Mouse (Mus musculus) hindbrain, embryonic 16.5 days (tissue): ENCODE results near the gene I830077J02Rik. TPM values are rescaled to one million over a fixed set of nuclear protein-coding genes. Genes with fewer than 3 reads are reported as not detected.

Source experiments
- ATAC-seq: fragments of 200-750 bp; cut with Nextera tagmentation; 2 replicates; pipeline ENCODE4 v1.8.0; 2017; ENCODE audit warnings: moderate TSS enrichment, moderate library complexity
- H3K27ac ChIP-seq: fragments of 300-500 bp; sonication (generic); 2 replicates; pipeline ENCODE4 v1.5.1; 2014; ENCODE audit warnings: low read depth, mild to moderate bottlenecking, control low read depth, low read length, moderate library complexity
- H3K27me3 ChIP-seq: fragments of 300-500 bp; sonication (generic); replicated peaks from 2 replicates; pipeline ENCODE4 v1.6.1; 2014; ENCODE audit warnings: low read length; ENCODE audit not compliant: control insufficient read depth, insufficient read depth
- H3K36me3 ChIP-seq: fragments of 300-500 bp; sonication (generic); 2 replicates; pipeline ENCODE4 v1.6.1; 2014; ENCODE audit warnings: mild to moderate bottlenecking, low read length, moderate library complexity, mixed read lengths; ENCODE audit not compliant: control insufficient read depth, insufficient read depth
- H3K4me1 ChIP-seq: fragments of 300-500 bp; sonication (generic); 2 replicates; pipeline ENCODE4 v1.6.1; 2014; ENCODE audit warnings: low read depth, low read length; ENCODE audit not compliant: control insufficient read depth, insufficient read depth
- H3K4me2 ChIP-seq: fragments of 300-500 bp; sonication (generic); 2 replicates; pipeline ENCODE4 v1.6.1; 2014; ENCODE audit warnings: mild to moderate bottlenecking, low read length, control low read depth, moderate library complexity
- H3K4me3 ChIP-seq: fragments of 300-500 bp; sonication (generic); 2 replicates; pipeline ENCODE4 v1.5.1; 2014; ENCODE audit warnings: mild to moderate bottlenecking, low read length, control low read depth, moderate library complexity
- H3K9ac ChIP-seq: fragments of 300-500 bp; sonication (generic); 2 replicates; pipeline ENCODE4 v1.6.1; 2014; ENCODE audit warnings: low read depth, mild to moderate bottlenecking, control low read depth, low read length, moderate library complexity
- H3K9me3 ChIP-seq: fragments of 300-500 bp; sonication (generic); 2 replicates; pipeline ENCODE4 v1.6.1; 2014; ENCODE audit warnings: mild to moderate bottlenecking, low read length, moderate library complexity; ENCODE audit not compliant: control insufficient read depth
- WGBS: fragments of 180-500 bp; shearing (Covaris S2); extraction: QIAGEN DNeasy Blood & Tissue Kit; methylation state at CpG from one replicate; pipeline ENCODE4 v1.1.7; 2014; 5-methylcytosine and 5-hydroxymethylcytosine counted together
- polyA plus RNA-seq: library from polyadenylated mRNA; unstranded; fragments of >200 nt; fragmentation: Nextera tagmentation; extraction: Ambion mirVana; gene quantifications from 2 replicates; pipeline ENCODE4 v1.2.1, GENCODE M21; 2015

Gene I830077J02Rik
- polyA plus RNA-seq, 1 experiment from 2014 or later: 0.40 TPM

- Histone ChIP-seq H3K27ac (no peak overlapping the region; the same call in 1 of the 2 replicates), H3K9ac (peak overlapping the region; percentile 79), H3K27me3 (no peaks in the 10 kb centered on the region), H3K4me3 (peak overlapping the region; percentile 94), H3K4me2 (peak overlapping the region; percentile 77), H3K4me1 (peaks cover 26% of the 10 kb centered on the region), H3K9me3 (no peaks in the 10 kb centered on the region), H3K36me3 (peaks cover 23% of the 10 kb centered on the region)
- WGBS: 46% methylated on average over 5 of the region's 5 CpGs
- ATAC-seq: no peak
Observed at GRCm38 (mm10) chr3:105958204-105958603, 25.7 kb upstream of the I830077J02Rik start.

- H3K9ac ChIP-seq: no peak overlapping the region
- H3K4me2 ChIP-seq: 0 out of 2 replicates have a peak overlapping the region, but pooled peaks have one; percentile 14
- H3K36me3 ChIP-seq: peaks cover 21% of the 10 kb centered on the region
- WGBS: 96% methylated on average over 1 of the region's 1 CpGs
- no peaks in the 10 kb centered on the region for H3K9me3 ChIP-seq
- H3K27me3 ChIP-seq: no peaks in the 10 kb centered on the region
- H3K4me3 ChIP-seq: no peak overlapping the region
- ATAC-seq: no peak
- no peak overlapping the region for H3K27ac ChIP-seq
- H3K4me1 ChIP-seq: peaks cover 26% of the 10 kb centered on the region
Observed at GRCm38 (mm10) chr3:105957235-105957634, 24.8 kb upstream of the I830077J02Rik start.

DNA sequence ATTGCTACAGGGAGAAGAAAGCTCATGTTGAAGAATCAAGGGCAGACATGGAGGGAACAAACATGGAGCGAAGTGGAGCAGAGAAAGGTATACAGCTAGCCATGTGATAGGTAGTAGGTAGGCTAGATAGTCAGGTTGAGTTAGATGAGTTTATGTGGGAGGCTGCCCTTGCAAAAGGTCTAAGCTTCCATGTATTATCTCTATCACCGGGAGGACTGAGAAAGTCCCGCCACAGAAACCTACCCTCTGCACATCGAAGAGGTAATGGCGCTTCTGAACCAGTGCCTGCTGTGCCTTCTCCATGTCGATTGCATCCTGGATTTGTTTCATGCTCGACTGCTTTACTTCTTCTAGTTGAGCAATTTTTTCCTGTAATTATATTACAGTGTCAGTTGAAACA is 18.9 kb upstream of the I830077J02Rik start:
- H3K4me2 ChIP-seq: no peak overlapping the region
- H3K9ac ChIP-seq: no peak overlapping the region
- H3K36me3 ChIP-seq: peaks cover 45% of the 10 kb centered on the region
- no peaks in the 10 kb centered on the region for H3K27me3 ChIP-seq
- H3K4me1 ChIP-seq: no peaks in the 10 kb centered on the region
- ATAC-seq: no peak
- no peaks in the 10 kb centered on the region for H3K9me3 ChIP-seq
- no peak overlapping the region for H3K27ac ChIP-seq
- WGBS: 96% methylated on average over 7 of the region's 7 CpGs
- H3K4me3 ChIP-seq: no peak overlapping the region

DNA sequence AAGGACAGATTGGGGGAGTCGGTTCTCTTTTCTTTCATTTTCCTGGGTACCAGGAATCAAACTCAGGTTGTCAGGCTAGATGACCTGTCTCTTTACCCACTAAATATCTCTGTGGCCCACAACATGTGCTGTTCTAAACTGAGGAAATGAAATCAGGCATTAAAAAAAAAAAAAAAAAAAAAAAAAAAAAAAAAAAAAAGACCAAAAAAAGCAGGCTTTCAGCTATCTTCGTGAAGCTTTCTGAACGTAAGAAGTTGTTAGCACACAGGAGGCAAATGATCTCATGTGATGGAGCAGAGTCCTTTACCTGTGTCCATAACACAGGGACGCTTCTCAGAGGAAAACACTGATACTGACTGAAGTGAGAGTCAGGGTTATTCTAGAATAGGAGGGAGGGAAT is 3.6 kb upstream of the I830077J02Rik start:
- WGBS: 93% methylated on average over 4 of the region's 4 CpGs

GRCm38 (mm10) chr3:105935033-105935432 is 2.6 kb upstream of the I830077J02Rik start:
- H3K27ac ChIP-seq: no peak overlapping the region
- ATAC-seq: no peak
- 71% methylated on average over 5 of the region's 5 CpGs for WGBS
- H3K4me2 ChIP-seq: no peak overlapping the region
- H3K4me3 ChIP-seq: no peak overlapping the region
- H3K4me1 ChIP-seq: no peaks in the 10 kb centered on the region
- no peaks in the 10 kb centered on the region for H3K36me3 ChIP-seq
- H3K9ac ChIP-seq: no peak overlapping the region
- H3K27me3 ChIP-seq: no peaks in the 10 kb centered on the region
- no peaks in the 10 kb centered on the region for H3K9me3 ChIP-seq

More for the DNA sequence above, 3.6 kb upstream of the I830077J02Rik start:
- H3K4me2 ChIP-seq: no peak overlapping the region
- no peaks in the 10 kb centered on the region for H3K4me1 ChIP-seq
- H3K9me3 ChIP-seq: no peaks in the 10 kb centered on the region
- peaks cover 6% of the 10 kb centered on the region; the same call in 1 of the 2 replicates for H3K36me3 ChIP-seq
- H3K27me3 ChIP-seq: no peaks in the 10 kb centered on the region
- no peak overlapping the region for H3K9ac ChIP-seq
- no peak for ATAC-seq
- no peak overlapping the region for H3K4me3 ChIP-seq
- H3K27ac ChIP-seq: no peak overlapping the region

DNA sequence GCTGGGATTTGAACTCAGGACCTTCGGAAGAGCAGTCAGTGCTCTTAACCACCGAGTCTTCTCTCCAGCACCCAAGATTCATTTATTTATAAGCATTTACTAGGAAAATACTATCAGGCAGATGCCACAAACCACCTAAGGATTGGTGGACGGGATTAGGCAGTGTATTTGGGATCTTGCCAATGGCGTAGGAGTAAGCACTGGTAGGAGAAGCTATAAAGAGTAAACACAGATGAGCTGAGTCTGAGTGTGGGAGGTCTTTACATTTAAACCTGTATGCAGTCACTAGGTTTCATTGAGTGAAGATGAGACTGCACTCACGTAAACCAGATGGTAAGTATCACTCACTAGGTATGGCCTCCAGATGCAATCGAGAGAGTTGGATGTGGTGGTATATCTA is 1.5 kb upstream of the I830077J02Rik start:
- Histone ChIP-seq H3K9ac (no peak overlapping the region), H3K27ac (no peak overlapping the region), H3K9me3 (no peaks in the 10 kb centered on the region), H3K4me1 (no peaks in the 10 kb centered on the region), H3K4me3 (no peak overlapping the region), H3K36me3 (no peaks in the 10 kb centered on the region), H3K27me3 (no peaks in the 10 kb centered on the region), H3K4me2 (no peak overlapping the region)
- WGBS: 97% methylated on average over 6 of the region's 6 CpGs
- no peak for ATAC-seq

- Histone ChIP-seq H3K9me3 (no peaks in the 10 kb centered on the region), H3K4me1 (no peaks in the 10 kb centered on the region), H3K36me3 (no peaks in the 10 kb centered on the region), H3K4me2 (no peak overlapping the region), H3K27me3 (no peaks in the 10 kb centered on the region), H3K27ac (no peak overlapping the region), H3K4me3 (no peak overlapping the region), H3K9ac (no peak overlapping the region)
- ATAC-seq: no peak
- WGBS: 88% methylated on average over 2 of the region's 2 CpGs
Observed at GRCm38 (mm10) chr3:105931095-105931494, 1.4 kb downstream of the I830077J02Rik start.

GRCm38 (mm10) chr3:105929821-105930220 is 2.6 kb downstream of the I830077J02Rik start:
- Histone ChIP-seq H3K27me3 (no peaks in the 10 kb centered on the region), H3K4me1 (no peaks in the 10 kb centered on the region), H3K36me3 (no peaks in the 10 kb centered on the region), H3K9ac (no peak overlapping the region), H3K27ac (no peak overlapping the region), H3K9me3 (no peaks in the 10 kb centered on the region), H3K4me3 (no peak overlapping the region), H3K4me2 (no peak overlapping the region)
- 86% methylated on average over 7 of the region's 7 CpGs for WGBS
- ATAC-seq: no peak

DNA sequence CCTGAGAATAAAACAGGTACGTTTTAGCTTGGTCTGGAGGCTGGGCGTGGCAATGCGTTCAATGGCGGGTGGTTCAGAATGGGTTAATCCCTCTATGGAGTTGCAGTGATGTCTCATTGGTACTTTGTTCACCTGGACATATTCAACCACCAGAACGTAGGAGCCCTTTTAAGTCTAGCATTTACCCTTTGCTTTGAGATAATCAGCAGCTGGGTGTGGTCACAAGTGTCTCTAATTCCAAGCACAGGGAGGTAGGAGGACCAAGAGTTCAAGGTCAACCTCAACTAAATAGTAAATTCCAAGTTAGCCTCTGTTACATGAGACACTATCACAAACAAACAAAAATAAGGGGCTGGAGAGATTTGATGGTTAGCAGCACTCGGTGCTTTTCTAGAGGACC is 3.7 kb downstream of the I830077J02Rik start:
- H3K36me3 ChIP-seq: no peaks in the 10 kb centered on the region
- no peak overlapping the region for H3K9ac ChIP-seq
- H3K9me3 ChIP-seq: no peaks in the 10 kb centered on the region
- no peak overlapping the region for H3K27ac ChIP-seq
- no peaks in the 10 kb centered on the region for H3K4me1 ChIP-seq
- no peak overlapping the region for H3K4me3 ChIP-seq
- H3K27me3 ChIP-seq: no peaks in the 10 kb centered on the region
- 93% methylated on average over 6 of the region's 6 CpGs for WGBS
- H3K4me2 ChIP-seq: no peak overlapping the region
- ATAC-seq: no peak

DNA sequence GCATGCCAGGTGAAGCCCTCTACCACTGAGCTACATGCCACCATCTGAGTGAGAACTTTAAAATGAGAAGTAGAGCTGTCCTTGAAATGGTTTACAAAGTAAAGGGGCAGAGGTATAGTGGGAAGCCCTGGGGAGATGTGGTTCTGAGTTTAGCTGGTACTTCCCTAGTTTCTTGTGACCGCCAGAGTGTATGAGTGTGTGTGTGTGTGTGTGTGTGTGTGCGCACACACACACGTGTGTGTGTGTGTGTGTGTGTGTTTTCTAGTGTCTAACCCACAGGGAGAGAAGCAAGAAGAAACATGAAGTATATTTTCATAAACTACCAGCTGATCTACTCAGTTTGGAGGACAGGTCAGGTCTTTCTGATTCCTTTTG is 4.3 kb downstream of the I830077J02Rik start:
- Histone ChIP-seq H3K27ac (no peak overlapping the region), H3K27me3 (no peaks in the 10 kb centered on the region), H3K4me2 (no peak overlapping the region), H3K4me1 (no peaks in the 10 kb centered on the region), H3K4me3 (no peak overlapping the region), H3K9me3 (no peaks in the 10 kb centered on the region), H3K9ac (no peak overlapping the region), H3K36me3 (no peaks in the 10 kb centered on the region)
- 92% methylated on average over 3 of the region's 3 CpGs for WGBS
- no peak for ATAC-seq
